Comparison of ENCODE assay signal across 12 mouse cellular contexts in genomic region chr11:51011821-51012220, GRCm38 (mm10). TPM values are rescaled to one million over a fixed set of nuclear protein-coding genes. Genes with fewer than 3 reads are reported as not detected.
DNase-seq lines count a peak whose midpoint lies in the region; ATAC-seq and TF ChIP-seq lines count a peak whose summit lies in the region.
"Had no signal": no experiment of that assay in that cellular context is flagged by ENCODE, and none has a peak within 500 bp of the region (broad histone marks: within the 10 kb centered on the region; RNA-seq: fewer than 3 reads in every experiment).

No protein-coding gene starts in this region.

- ATAC-seq in heart, embryonic 12.5 days (ENCODE audit: insufficient number of reproducible peaks, low FRiP score): no peak
- ATAC-seq: inflammation-experienced regulatory T-cells, adult 6 months had no signal

- no peaks in the 10 kb centered on the region for H3K36me3 ChIP-seq in heart, adult 2 months (ENCODE audit: control insufficient read depth, insufficient read depth, low read length)
- H3K36me3 ChIP-seq in heart, embryonic 12.5 days: no peaks in the 10 kb centered on the region
- H3K36me3 ChIP-seq in forebrain, embryonic 10.5 days (replicated peaks): no peaks in the 10 kb centered on the region

- H3K9ac ChIP-seq in heart, adult 2 months (ENCODE audit: low read depth, low read length): no peak overlapping the region
- no peak overlapping the region for H3K9ac ChIP-seq in heart, embryonic 12.5 days

- H3K27me3 ChIP-seq in heart, adult 2 months (ENCODE audit: control insufficient read depth, insufficient read depth, low read length): peaks cover 2% of the 10 kb centered on the region; the same call in 1 of the 2 replicates
- H3K27me3 ChIP-seq in heart, embryonic 12.5 days (replicated peaks): no peaks in the 10 kb centered on the region
- H3K27me3 ChIP-seq in forebrain, embryonic 10.5 days (ENCODE audit: poor library complexity, severe bottlenecking): no peaks in the 10 kb centered on the region

- H3K4me2 ChIP-seq in heart, embryonic 12.5 days: no peak overlapping the region

- intact Hi-C loops in heart, adult 2 months (cut with DNase I): no loop called here

- no peaks in the 10 kb centered on the region for H3K79me2 ChIP-seq in heart, adult 2 months (replicated peaks; ENCODE audit: control insufficient read depth, insufficient read depth, low read length)

- H3K27ac ChIP-seq in heart, adult 2 months: no peak overlapping the region
- no peak overlapping the region for H3K27ac ChIP-seq in heart, embryonic 12.5 days (ENCODE audit: poor library complexity, severe bottlenecking)
- no peak overlapping the region for H3K27ac ChIP-seq in forebrain, embryonic 10.5 days

- TF ChIP-seq EP300 in heart, adult 2 months (IDR thresholded peaks at IDR 0.05; ENCODE audit: insufficient read depth, low read depth, low read length): no peak

- H3K4me1 ChIP-seq in heart, adult 2 months (ENCODE audit: control insufficient read depth, insufficient read depth, low read length): no peaks in the 10 kb centered on the region
- H3K4me1 ChIP-seq in heart, embryonic 12.5 days (replicated peaks): no peaks in the 10 kb centered on the region
- H3K4me1 ChIP-seq in forebrain, embryonic 10.5 days: no peaks in the 10 kb centered on the region

- WGBS in heart, adult 2 months: 31% methylated on average over 5 of the region's 5 CpGs
- WGBS in heart, embryonic 12.5 days: 67% methylated on average over 5 of the region's 5 CpGs
- WGBS in forebrain, embryonic 10.5 days: 94% methylated on average over 5 of the region's 5 CpGs

- no peak for TF ChIP-seq POLR2A in heart, adult 2 months (IDR thresholded peaks at IDR 0.05; ENCODE audit: insufficient read depth, low read depth, low read length)

- no peak overlapping the region for H3K4me3 ChIP-seq in heart, adult 2 months
- H3K4me3 ChIP-seq in heart, embryonic 12.5 days: no peak overlapping the region
- no peak overlapping the region for H3K4me3 ChIP-seq in forebrain, embryonic 10.5 days

- TF ChIP-seq CTCF in heart, adult 2 months (IDR thresholded peaks at IDR 0.05): no peak

- DNase-seq in heart, adult 2 months: peak; percentile 17 to 26
- DNase-seq in urinary bladder, postnatal 4 days (ENCODE audit: low spot score in 2 of 2): peak; percentile 33 to 67
- DNase-seq in urinary bladder, adult 2 months (ENCODE audit: low spot score): no peak
- peak; percentile 45 to 64 for DNase-seq in kidney, postnatal 36 days
- no peak for DNase-seq in frontal cortex, postnatal 10 days (ENCODE audit: low spot score in 2 of 2)
- DNase-seq in right cerebral cortex, postnatal 14 days: no peak
- DNase-seq in forebrain, embryonic 10.5 days (ENCODE audit: extremely low spot score, low spot score): no peak
- DNase-seq: gastrocnemius, postnatal 36 days had no signal

- H3K9me3 ChIP-seq in heart, embryonic 12.5 days (replicated peaks): no peaks in the 10 kb centered on the region
- H3K9me3 ChIP-seq in forebrain, embryonic 10.5 days: no peaks in the 10 kb centered on the region

RNA-seq across cellular contexts. Expression of gene Olfr54, which starts 2.2 kb away (rescaled TPM):
- total RNA-seq in heart, adult 2 months (2021): not detected
- not detected in 2 replicates for polyA plus RNA-seq in heart, adult 2 months (2012; rRNA removed)
- polyA plus RNA-seq in heart, embryonic 12.5 days (2016; fragmentation: Nextera tagmentation; extraction: Ambion mirVana): not detected in 2 replicates
- polyA plus RNA-seq in urinary bladder, adult 2 months (2012; rRNA removed): not detected in 2 replicates
- 0.10 TPM in 1 of 2 replicates, not detected in the other for polyA plus RNA-seq in forebrain, embryonic 10.5 days (2016; fragmentation: Nextera tagmentation; extraction: Ambion mirVana)
- total RNA-seq: gastrocnemius, postnatal 36 days; left cerebral cortex, postnatal 10 days had no signal
- polyA plus RNA-seq: inflammation-experienced regulatory T-cells, adult 6 months; lung, embryonic 16.5 days had no signal

RNA-seq across cellular contexts. Expression of gene Olfr51, which starts 8.4 kb away (rescaled TPM):
- total RNA-seq in heart, adult 2 months (2021): not detected
- not detected in 2 replicates for polyA plus RNA-seq in heart, adult 2 months (2012; rRNA removed)
- not detected in 2 replicates for polyA plus RNA-seq in heart, embryonic 12.5 days (2016; fragmentation: Nextera tagmentation; extraction: Ambion mirVana)
- polyA plus RNA-seq in urinary bladder, adult 2 months (2012; rRNA removed): not detected in 2 replicates
- polyA plus RNA-seq in forebrain, embryonic 10.5 days (2016; fragmentation: Nextera tagmentation; extraction: Ambion mirVana): not detected in 2 replicates
- total RNA-seq: gastrocnemius, postnatal 36 days; left cerebral cortex, postnatal 10 days had no signal
- polyA plus RNA-seq: inflammation-experienced regulatory T-cells, adult 6 months; lung, embryonic 16.5 days had no signal

RNA-seq across cellular contexts. Expression of gene Olfr1377, which starts 30.1 kb away (rescaled TPM):
- total RNA-seq in heart, adult 2 months (2021): not detected
- polyA plus RNA-seq in heart, adult 2 months (2012; rRNA removed): not detected in 2 replicates
- polyA plus RNA-seq in heart, embryonic 12.5 days (2016; fragmentation: Nextera tagmentation; extraction: Ambion mirVana): not detected in 2 replicates
- not detected in 2 replicates for polyA plus RNA-seq in urinary bladder, adult 2 months (2012; rRNA removed)
- not detected in 2 replicates for polyA plus RNA-seq in forebrain, embryonic 10.5 days (2016; fragmentation: Nextera tagmentation; extraction: Ambion mirVana)
- total RNA-seq: gastrocnemius, postnatal 36 days; left cerebral cortex, postnatal 10 days had no signal
- polyA plus RNA-seq: inflammation-experienced regulatory T-cells, adult 6 months; lung, embryonic 16.5 days had no signal

RNA-seq across cellular contexts. Expression of gene Olfr1375, which starts 36.1 kb away (rescaled TPM):
- total RNA-seq in heart, adult 2 months (2021): not detected
- polyA plus RNA-seq in heart, adult 2 months (2012; rRNA removed): not detected in 2 replicates
- not detected in 2 replicates for polyA plus RNA-seq in heart, embryonic 12.5 days (2016; fragmentation: Nextera tagmentation; extraction: Ambion mirVana)
- not detected in 2 replicates for polyA plus RNA-seq in urinary bladder, adult 2 months (2012; rRNA removed)
- polyA plus RNA-seq in forebrain, embryonic 10.5 days (2016; fragmentation: Nextera tagmentation; extraction: Ambion mirVana): not detected in 2 replicates
- total RNA-seq: gastrocnemius, postnatal 36 days; left cerebral cortex, postnatal 10 days had no signal
- polyA plus RNA-seq: inflammation-experienced regulatory T-cells, adult 6 months; lung, embryonic 16.5 days had no signal

RNA-seq across cellular contexts. Expression of gene Olfr1378, which starts 45.5 kb away (rescaled TPM):
- total RNA-seq in heart, adult 2 months (2021): not detected
- not detected in 2 replicates for polyA plus RNA-seq in heart, adult 2 months (2012; rRNA removed)
- not detected in 2 replicates for polyA plus RNA-seq in heart, embryonic 12.5 days (2016; fragmentation: Nextera tagmentation; extraction: Ambion mirVana)
- polyA plus RNA-seq in urinary bladder, adult 2 months (2012; rRNA removed): not detected in 2 replicates
- polyA plus RNA-seq in forebrain, embryonic 10.5 days (2016; fragmentation: Nextera tagmentation; extraction: Ambion mirVana): not detected in 2 replicates
- total RNA-seq: gastrocnemius, postnatal 36 days; left cerebral cortex, postnatal 10 days had no signal
- polyA plus RNA-seq: inflammation-experienced regulatory T-cells, adult 6 months; lung, embryonic 16.5 days had no signal

Comparison
In these comparisons a context has a peak if more than half of its experiments do, and no peak if none do; other contexts are left out.
1. DNase-seq: peak in heart, adult 2 months (2 of 2), urinary bladder, postnatal 4 days (2 of 2) and kidney, postnatal 36 days (2 of 2); none in urinary bladder, adult 2 months (single experiment), frontal cortex, postnatal 10 days (0 of 2), right cerebral cortex, postnatal 14 days (single experiment) and forebrain, embryonic 10.5 days (single experiment).